Mouse (Mus musculus) cerebellum, adult 11-12 months (tissue): ENCODE results near the gene Ntmt1.

Experiments
- DNase-seq: peaks from one replicate; pipeline ENCODE4 v3.0.0; 2022

The Ntmt1 gene

GRCm38 (mm10) chr2:30784078-30784994, 23.3 kb upstream of the Ntmt1 start:
- DNase-seq = no peak

GRCm38 (mm10) chr2:30787466-30787865, 20.2 kb upstream of the Ntmt1 start:
- no peak for DNase-seq

- DNase-seq = no peak
Observed at GRCm38 (mm10) chr2:30792061-30792460, 15.6 kb upstream of the Ntmt1 start.

- DNase-seq = peak; percentile 87
Observed at GRCm38 (mm10) chr2:30794179-30795108, 13.2 kb upstream of the Ntmt1 start.

GRCm38 (mm10) chr2:30795271-30795888, 12.2 kb upstream of the Ntmt1 start:
- no peak for DNase-seq

GRCm38 (mm10) chr2:30795889-30796275, 11.7 kb upstream of the Ntmt1 start:
- peak; percentile 45 for DNase-seq

GRCm38 (mm10) chr2:30796382-30796781, 11.2 kb upstream of the Ntmt1 start:
- peak; percentile 71 for DNase-seq

GRCm38 (mm10) chr2:30799456-30799855, 8.2 kb upstream of the Ntmt1 start:
- no peak for DNase-seq

GRCm38 (mm10) chr2:30800671-30801066, 7.0 kb upstream of the Ntmt1 start:
- no peak for DNase-seq

- no peak for DNase-seq
Observed at GRCm38 (mm10) chr2:30801067-30801852, 6.4 kb upstream of the Ntmt1 start.

GRCm38 (mm10) chr2:30803604-30804003, 4.0 kb upstream of the Ntmt1 start, which contains the start of gene 1700001O22Rik:
1700001O22Rik (minus strand) TSS chr2:30803661.
- DNase-seq = no peak

GRCm38 (mm10) chr2:30805983-30806382, 1.6 kb upstream of the Ntmt1 start:
- DNase-seq = no peak

- DNase-seq = no peak
Observed at GRCm38 (mm10) chr2:30807147-30807647, 429 bp upstream of the Ntmt1 start.

GRCm38 (mm10) chr2:30808296-30808655, 650 bp downstream of the Ntmt1 start:
- DNase-seq = no peak

GRCm38 (mm10) chr2:30809503-30809902, 1.9 kb downstream of the Ntmt1 start:
- no peak for DNase-seq

GRCm38 (mm10) chr2:30810573-30810972, 2.9 kb downstream of the Ntmt1 start:
- no peak for DNase-seq

GRCm38 (mm10) chr2:30816383-30816782, 8.8 kb downstream of the Ntmt1 start:
- DNase-seq = no peak

- DNase-seq = no peak
Observed at GRCm38 (mm10) chr2:30819873-30820272, 12.2 kb downstream of the Ntmt1 start.

GRCm38 (mm10) chr2:30821073-30821472, 13.4 kb downstream of the Ntmt1 start:
- DNase-seq = no peak

GRCm38 (mm10) chr2:30822460-30822859, 14.8 kb downstream of the Ntmt1 start:
- DNase-seq = no peak

- DNase-seq = no peak
Observed at GRCm38 (mm10) chr2:30823385-30824153, 15.9 kb downstream of the Ntmt1 start.
